Mouse (Mus musculus) neutrophil, adult 65 days (primary cell): ENCODE measurements around the gene Gm28042. TPM values are rescaled to one million over a fixed set of nuclear protein-coding genes. Genes with fewer than 3 reads are reported as not detected.

ENCODE experiments used
- total RNA-seq: library from RNA; stranded (reverse); gene quantifications from 2 replicates; pipeline ENCODE4 v1.2.4, GENCODE M21; 2023

Gm28042 gene
- not detected in 2 replicates for total RNA-seq

GRCm38 (mm10) chr2:120026984-120027949, at the start of gene Gm28042, which contains the start of gene Jmjd7:
Gene Gm28042, plus strand, starts transcription at chr2:120027493.
Gene Jmjd7, plus strand, starts transcription at chr2:120027483.

GRCm38 (mm10) chr2:120032726-120033467, 5.6 kb downstream of the Gm28042 start, which contains the start of gene Pla2g4b:
Gene Pla2g4b, plus strand, starts transcription at chr2:120033417.

Other genes starting within 250 kb of the Gm28042 start
- gene Rpap1, start 240.0 kb upstream of the Gm28042 start, total RNA-seq, result 7.1 and 7.9 TPM in 2 replicates
- not detected in 2 replicates for gene Tyro3, start 229.8 kb upstream of the Gm28042 start, total RNA-seq
- gene Mga, start 130.3 kb upstream of the Gm28042 start, total RNA-seq, result 32.5 and 46.9 TPM in 2 replicates
- gene Mapkbp1, start 54.8 kb upstream of the Gm28042 start, total RNA-seq, result 3.3 and 5.3 TPM in 2 replicates
- gene Jmjd7, start within 50 bp of the Gm28042 start, total RNA-seq, result 2.8 and 3.0 TPM in 2 replicates
- gene Pla2g4b, start 5.9 kb downstream of the Gm28042 start, total RNA-seq, result 0.28 and 0.95 TPM in 2 replicates
- gene Ehd4, start 127.1 kb downstream of the Gm28042 start, total RNA-seq, result 70.0 and 83.0 TPM in 2 replicates
- not detected in 2 replicates for gene Pla2g4e, start 217.8 kb downstream of the Gm28042 start, total RNA-seq